Mouse (Mus musculus) T-helper 2 cell (primary cell): ENCODE data around the gene Slit3.

Experiments used
- in situ Hi-C: fragments of 300-600 bp; cut with MboI, MseI; formaldehyde crosslinking; loops from one replicate; pipeline ENCODE4 v1.15.1; 2025; ENCODE audit warnings: high pct_unique_total_duplicates

The Slit3 gene

GRCm38 (mm10) chr11:35569126-35569916 is 448.3 kb downstream of the Slit3 start:
- in situ Hi-C loops = no loop called here

- in situ Hi-C loops = no loop called here
Observed at GRCm38 (mm10) chr11:35569957-35570356, 448.9 kb downstream of the Slit3 start.

- in situ Hi-C loops = no loop called here
Observed at GRCm38 (mm10) chr11:35571910-35572309, 450.9 kb downstream of the Slit3 start.

- in situ Hi-C loops = no loop called here
Observed at GRCm38 (mm10) chr11:35578796-35579195, 457.8 kb downstream of the Slit3 start.

- in situ Hi-C loops = no loop called here
Observed at GRCm38 (mm10) chr11:35582591-35582990, 461.6 kb downstream of the Slit3 start.

- in situ Hi-C loops = no loop called here
Observed at GRCm38 (mm10) chr11:35583633-35584032, 462.6 kb downstream of the Slit3 start.

GRCm38 (mm10) chr11:35587174-35587959 is 466.3 kb downstream of the Slit3 start:
- in situ Hi-C loops = no loop called here

GRCm38 (mm10) chr11:35589892-35590291 is 468.9 kb downstream of the Slit3 start:
- in situ Hi-C loops = no loop called here

GRCm38 (mm10) chr11:35593146-35594034 is 472.4 kb downstream of the Slit3 start:
- in situ Hi-C loops = no loop called here

- in situ Hi-C loops = no loop called here
Observed at GRCm38 (mm10) chr11:35596064-35596463, 475.0 kb downstream of the Slit3 start.

- in situ Hi-C loops = no loop called here
Observed at GRCm38 (mm10) chr11:35597882-35598281, 476.9 kb downstream of the Slit3 start.

GRCm38 (mm10) chr11:35598732-35599131 is 477.7 kb downstream of the Slit3 start:
- in situ Hi-C loops = no loop called here

- in situ Hi-C loops = no loop called here
Observed at GRCm38 (mm10) chr11:35601652-35602240, 480.7 kb downstream of the Slit3 start.

- in situ Hi-C loops = no loop called here
Observed at GRCm38 (mm10) chr11:35602586-35602985, 481.6 kb downstream of the Slit3 start.

GRCm38 (mm10) chr11:35603946-35604345 is 482.9 kb downstream of the Slit3 start:
- in situ Hi-C loops = no loop called here

- in situ Hi-C loops = no loop called here
Observed at GRCm38 (mm10) chr11:35604848-35605790, 484.1 kb downstream of the Slit3 start.

- in situ Hi-C loops = no loop called here
Observed at GRCm38 (mm10) chr11:35607191-35607590, 486.2 kb downstream of the Slit3 start.

- in situ Hi-C loops = no loop called here
Observed at GRCm38 (mm10) chr11:35608794-35609193, 487.8 kb downstream of the Slit3 start.

- in situ Hi-C loops = no loop called here
Observed at GRCm38 (mm10) chr11:35612262-35612896, 491.4 kb downstream of the Slit3 start.

- in situ Hi-C loops = no loop called here
Observed at GRCm38 (mm10) chr11:35614530-35614929, 493.5 kb downstream of the Slit3 start.
